Mouse (Mus musculus): ENCODE results near the gene Zdhhc19. TPM values are rescaled to one million over a fixed set of nuclear protein-coding genes. Genes with fewer than 3 reads are reported as not detected.

The Zdhhc19 gene
- total and polyA plus RNA-seq, 3 experiments, result 0.58 to 1.4 TPM; not detected in 1

GRCm38 (mm10) chr16:32537867-32538660, 42.0 kb downstream of the Zdhhc19 start:
- DNase-seq (ENCODE audit: low read depth, low spot score), result no peak
- H3K79me2 ChIP-seq (ENCODE audit: control insufficient read depth, insufficient read depth, low read length, poor library complexity), result no peaks in the 10 kb centered on the region
- H3K9ac ChIP-seq (ENCODE audit: control insufficient read depth, low read depth, low read length, poor library complexity, severe bottlenecking), result no peak overlapping the region
- H3K36me3 ChIP-seq (ENCODE audit: control insufficient read depth in 1 of 2, insufficient read depth in 2 of 2, low read length in 2 of 2), result no peaks in the 10 kb centered on the region
- TF ChIP-seq ZMIZ1 (IDR thresholded peaks at IDR 0.05; ENCODE audit: low read depth, low read length) (no peak), MAX (IDR thresholded peaks at IDR 0.05; ENCODE audit: low read length) (no peak), TBP (IDR thresholded peaks at IDR 0.05; ENCODE audit: low read depth, low read length) (no peak), TAL1 (IDR thresholded peaks at IDR 0.05; ENCODE audit: low read length) (no peak), NELFE (IDR thresholded peaks at IDR 0.05; ENCODE audit: low read depth, low read length) (no peak), HCFC1 (IDR thresholded peaks at IDR 0.05; ENCODE audit: low read depth, low read length) (no peak), NRF1 (IDR thresholded peaks at IDR 0.05; ENCODE audit: insufficient read depth, low read depth, low read length, poor library complexity, severe bottlenecking) (no peak), USF1 (IDR thresholded peaks at IDR 0.05; ENCODE audit: low read depth, low read length) (no peak), TCF12 (IDR thresholded peaks at IDR 0.05; ENCODE audit: low read depth, low read length) (no peak), SMC3 (IDR thresholded peaks at IDR 0.05; ENCODE audit: low read depth, low read length) (no peak), BHLHE40 (IDR thresholded peaks at IDR 0.05; ENCODE audit: borderline replicate concordance, low read depth, low read length) (no peak), ETS1 (IDR thresholded peaks at IDR 0.05; ENCODE audit: low read depth, low read length) (no peak), ZNF384 (IDR thresholded peaks at IDR 0.05; ENCODE audit: low read depth, low read length) (no peak), JUND (IDR thresholded peaks at IDR 0.05; ENCODE audit: low read depth, low read length) (no peak), MXI1 (IDR thresholded peaks at IDR 0.05; ENCODE audit: low read depth, low read length) (no peak), GATA1 (IDR thresholded peaks at IDR 0.05; ENCODE audit: low read depth, low read length) (no peak), CHD2 (IDR thresholded peaks at IDR 0.05; ENCODE audit: low read length) (no peak), MAZ (IDR thresholded peaks at IDR 0.05; ENCODE audit: low read depth, low read length) (no peak), POLR2AphosphoS2 (IDR thresholded peaks at IDR 0.05; ENCODE audit: low read length) (no peak)
- no peaks in the 10 kb centered on the region; a peak in 2 of 4 replicates for H3K4me1 ChIP-seq (ENCODE audit: control insufficient read depth in 1 of 2, insufficient read depth in 2 of 2, low read length in 2 of 2)
- H3K9me3 ChIP-seq (replicated peaks; ENCODE audit: insufficient read depth, low read length), result no peaks in the 10 kb centered on the region
- no peak overlapping the region for H3K4me3 ChIP-seq (ENCODE audit: control insufficient read depth in 1 of 2, insufficient read depth in 1 of 2, low read depth in 2 of 2, low read length in 2 of 2)
- H3K27ac ChIP-seq (ENCODE audit: control insufficient read depth, low read depth, low read length), result no peak overlapping the region
- no peaks in the 10 kb centered on the region for H3K27me3 ChIP-seq (ENCODE audit: control insufficient read depth in 1 of 2, insufficient read depth in 2 of 2, low read length in 2 of 2)

GRCm38 (mm10) chr16:32538761-32539255, 42.7 kb downstream of the Zdhhc19 start:
- H3K9me3 ChIP-seq (replicated peaks; ENCODE audit: insufficient read depth, low read length), result no peaks in the 10 kb centered on the region
- H3K36me3 ChIP-seq (ENCODE audit: control insufficient read depth in 1 of 2, insufficient read depth in 2 of 2, low read length in 2 of 2), result peaks cover 0 to 3% of the 10 kb centered on the region in 2 experiments; a peak in 2 of 4 replicates
- no peak overlapping the region for H3K27ac ChIP-seq (ENCODE audit: control insufficient read depth, low read depth, low read length)
- no peaks in the 10 kb centered on the region for H3K27me3 ChIP-seq (ENCODE audit: control insufficient read depth in 1 of 2, insufficient read depth in 2 of 2, low read length in 2 of 2)
- H3K4me3 ChIP-seq (ENCODE audit: control insufficient read depth in 1 of 2, insufficient read depth in 1 of 2, low read depth in 2 of 2, low read length in 2 of 2), result no peak overlapping the region
- TF ChIP-seq TCF12 (IDR thresholded peaks at IDR 0.05; ENCODE audit: low read depth, low read length) (no peak), SIN3A (IDR thresholded peaks at IDR 0.05; ENCODE audit: low read length) (no peak), POLR2AphosphoS5 (IDR thresholded peaks at IDR 0.05; ENCODE audit: borderline replicate concordance, low read depth, low read length) (no peak), RAD21 (IDR thresholded peaks at IDR 0.05; ENCODE audit: low read depth, low read length) (no peak), NELFE (IDR thresholded peaks at IDR 0.05; ENCODE audit: low read depth, low read length) (no peak), TAL1 (IDR thresholded peaks at IDR 0.05; ENCODE audit: low read length) (no peak), KAT2A (conservative IDR thresholded peaks at IDR 0.05; ENCODE audit: low read depth, low read length) (no peak), ZKSCAN1 (IDR thresholded peaks at IDR 0.05; ENCODE audit: low read depth, low read length) (no peak), MYB (IDR thresholded peaks at IDR 0.05; ENCODE audit: low read depth, low read length) (no peak), MAFK (IDR thresholded peaks at IDR 0.05; ENCODE audit: borderline replicate concordance, low read depth, low read length) (no peak), ZNF384 (IDR thresholded peaks at IDR 0.05; ENCODE audit: low read depth, low read length) (no peak), POLR2AphosphoS2 (IDR thresholded peaks at IDR 0.05; ENCODE audit: low read length) (no peak)
- H3K79me2 ChIP-seq (ENCODE audit: control insufficient read depth, insufficient read depth, low read length, poor library complexity), result no peaks in the 10 kb centered on the region
- peaks cover 0 to 3% of the 10 kb centered on the region in 2 experiments; a peak in 2 of 4 replicates for H3K4me1 ChIP-seq (ENCODE audit: control insufficient read depth in 1 of 2, insufficient read depth in 2 of 2, low read length in 2 of 2)
- no peak overlapping the region for H3K9ac ChIP-seq (ENCODE audit: control insufficient read depth, low read depth, low read length, poor library complexity, severe bottlenecking)
- DNase-seq (ENCODE audit: low read depth, low spot score), result no peak

All from MEL (cell line).